Mouse (Mus musculus) limb, embryonic 15.5 days (tissue): ENCODE results near the gene Clip2. TPM values are rescaled to one million over a fixed set of nuclear protein-coding genes. Genes with fewer than 3 reads are reported as not detected.
A peak's percentile ranks its signal among the peaks of the same experiment; 100 is the strongest.

ENCODE experiments used
- ATAC-seq: fragments of 200-750 bp; cut with Nextera tagmentation; 2 replicates; pipeline ENCODE4 v1.8.0; 2017; ENCODE audit warnings: low read depth, moderate TSS enrichment; ENCODE audit not compliant: insufficient number of reproducible peaks, low FRiP score, low TSS enrichment
- H3K27ac ChIP-seq: fragments of 300-500 bp; sonication (generic); 2 replicates; pipeline ENCODE4 v1.5.1; 2015; ENCODE audit warnings: moderate library complexity, mild to moderate bottlenecking, inconsistent platforms
- H3K27me3 ChIP-seq: fragments of 300-500 bp; sonication (generic); 2 replicates; pipeline ENCODE4 v1.6.1; 2015; ENCODE audit warnings: inconsistent platforms
- H3K36me3 ChIP-seq: fragments of 300-500 bp; sonication (generic); 2 replicates; pipeline ENCODE4 v1.6.1; 2015; ENCODE audit warnings: inconsistent platforms
- H3K4me1 ChIP-seq: fragments of 300-500 bp; sonication (generic); 2 replicates; pipeline ENCODE4 v1.6.1; 2015; ENCODE audit warnings: inconsistent platforms
- H3K4me2 ChIP-seq: fragments of 300-500 bp; sonication (generic); 2 replicates; pipeline ENCODE4 v1.6.1; 2015; ENCODE audit warnings: mild to moderate bottlenecking, inconsistent platforms
- H3K4me3 ChIP-seq: fragments of 300-500 bp; sonication (generic); 2 replicates; pipeline ENCODE4 v1.5.1; 2015; ENCODE audit warnings: mild to moderate bottlenecking, inconsistent platforms
- H3K9ac ChIP-seq: fragments of 300-500 bp; sonication (generic); 2 replicates; pipeline ENCODE4 v1.6.1; 2015; ENCODE audit warnings: inconsistent platforms
- H3K9me3 ChIP-seq: fragments of 300-500 bp; sonication (generic); 2 replicates; pipeline ENCODE4 v1.6.1; 2016; ENCODE audit warnings: inconsistent platforms
- WGBS: fragments of 180-500 bp; shearing (Covaris S2); methylation state at CpG from one replicate; pipeline ENCODE4 v1.1.7; 2015; 5-methylcytosine and 5-hydroxymethylcytosine counted together
- polyA plus RNA-seq: library from polyadenylated mRNA; unstranded; fragments of >200 nt; fragmentation: Nextera tagmentation; extraction: Ambion mirVana; gene quantifications from 2 replicates; pipeline ENCODE4 v1.2.1, GENCODE M21; 2015

Clip2 gene
- polyA plus RNA-seq, 1 experiment from 2014 or later = 3.9 TPM

- ATAC-seq = no peak
- Histone ChIP-seq H3K9me3 (no peaks in the 10 kb centered on the region), H3K9ac (no peak overlapping the region), H3K27ac (peak overlapping the region; percentile 85; the same call in 1 of the 2 replicates), H3K4me1 (peaks cover 25% of the 10 kb centered on the region), H3K4me2 (no peak overlapping the region), H3K4me3 (no peak overlapping the region), H3K27me3 (no peaks in the 10 kb centered on the region), H3K36me3 (peaks cover 9% of the 10 kb centered on the region; the same call in 1 of the 2 replicates)
- 63% methylated on average over 6 of the region's 6 CpGs for WGBS
Observed at GRCm38 (mm10) chr5:134540881-134541280, 11.4 kb downstream of the Clip2 start.

- H3K27ac ChIP-seq = peak overlapping the region; percentile 85
- H3K36me3 ChIP-seq = peaks cover 12% of the 10 kb centered on the region
- no peak overlapping the region for H3K4me2 ChIP-seq
- peaks cover 25% of the 10 kb centered on the region for H3K4me1 ChIP-seq
- H3K4me3 ChIP-seq = no peak overlapping the region
- H3K27me3 ChIP-seq = no peaks in the 10 kb centered on the region
- 8% methylated on average over 3 of the region's 3 CpGs for WGBS
- peak; percentile 57 for ATAC-seq
- no peaks in the 10 kb centered on the region for H3K9me3 ChIP-seq
- H3K9ac ChIP-seq = no peak overlapping the region
Observed at GRCm38 (mm10) chr5:134539891-134540290, 12.3 kb downstream of the Clip2 start.

GRCm38 (mm10) chr5:134536036-134536435, 16.2 kb downstream of the Clip2 start:
- no peak overlapping the region for H3K4me2 ChIP-seq
- H3K9ac ChIP-seq = no peak overlapping the region
- peaks cover 44% of the 10 kb centered on the region for H3K36me3 ChIP-seq
- no peak overlapping the region for H3K27ac ChIP-seq
- H3K4me3 ChIP-seq = no peak overlapping the region
- WGBS = 77% methylated on average over 6 of the region's 6 CpGs
- no peaks in the 10 kb centered on the region for H3K27me3 ChIP-seq
- H3K9me3 ChIP-seq = no peaks in the 10 kb centered on the region
- peaks cover 15% of the 10 kb centered on the region for H3K4me1 ChIP-seq
- ATAC-seq = no peak

GRCm38 (mm10) chr5:134532417-134532816, 19.8 kb downstream of the Clip2 start:
- H3K27ac ChIP-seq = no peak overlapping the region
- no peak for ATAC-seq
- no peaks in the 10 kb centered on the region for H3K27me3 ChIP-seq
- H3K4me3 ChIP-seq = no peak overlapping the region
- 92% methylated on average over 6 of the region's 6 CpGs for WGBS
- H3K4me2 ChIP-seq = no peak overlapping the region
- H3K36me3 ChIP-seq = peaks cover 40% of the 10 kb centered on the region
- H3K9ac ChIP-seq = no peak overlapping the region
- H3K9me3 ChIP-seq = no peaks in the 10 kb centered on the region
- peaks cover 10% of the 10 kb centered on the region for H3K4me1 ChIP-seq

- Histone ChIP-seq H3K9ac (no peak overlapping the region), H3K27me3 (no peaks in the 10 kb centered on the region), H3K36me3 (peaks cover 42% of the 10 kb centered on the region), H3K27ac (no peak overlapping the region), H3K4me3 (no peak overlapping the region), H3K4me1 (peaks cover 10% of the 10 kb centered on the region), H3K4me2 (no peak overlapping the region), H3K9me3 (no peaks in the 10 kb centered on the region)
- WGBS = 80% methylated on average over 9 of the region's 9 CpGs
- no peak for ATAC-seq
Observed at GRCm38 (mm10) chr5:134531585-134531984, 20.6 kb downstream of the Clip2 start.

GRCm38 (mm10) chr5:134530830-134531229, 21.4 kb downstream of the Clip2 start:
- peaks cover 50% of the 10 kb centered on the region for H3K36me3 ChIP-seq

GRCm38 (mm10) chr5:134528488-134528887, 23.7 kb downstream of the Clip2 start:
- Histone ChIP-seq H3K9ac (no peak overlapping the region), H3K27me3 (no peaks in the 10 kb centered on the region), H3K9me3 (no peaks in the 10 kb centered on the region), H3K4me3 (no peak overlapping the region), H3K36me3 (peaks cover 46% of the 10 kb centered on the region), H3K4me2 (no peak overlapping the region), H3K4me1 (peaks cover 10% of the 10 kb centered on the region), H3K27ac (no peak overlapping the region)
- no peak for ATAC-seq
- 38% methylated on average over 9 of the region's 9 CpGs for WGBS

More at GRCm38 (mm10) chr5:134530830-134531229, 21.4 kb downstream of the Clip2 start:
- WGBS = 78% methylated on average over 7 of the region's 7 CpGs
- H3K27ac ChIP-seq = no peak overlapping the region
- H3K4me1 ChIP-seq = peaks cover 10% of the 10 kb centered on the region
- H3K4me3 ChIP-seq = no peak overlapping the region
- H3K9ac ChIP-seq = no peak overlapping the region
- H3K27me3 ChIP-seq = no peaks in the 10 kb centered on the region
- no peak overlapping the region for H3K4me2 ChIP-seq
- ATAC-seq = no peak
- no peaks in the 10 kb centered on the region for H3K9me3 ChIP-seq

- no peaks in the 10 kb centered on the region for H3K9me3 ChIP-seq
- peaks cover 49% of the 10 kb centered on the region for H3K36me3 ChIP-seq
- H3K4me3 ChIP-seq = no peak overlapping the region
- WGBS = 92% methylated on average over 15 of the region's 15 CpGs
- H3K9ac ChIP-seq = no peak overlapping the region
- peaks cover 10% of the 10 kb centered on the region for H3K4me1 ChIP-seq
- no peaks in the 10 kb centered on the region for H3K27me3 ChIP-seq
- no peak overlapping the region for H3K27ac ChIP-seq
- H3K4me2 ChIP-seq = no peak overlapping the region
- ATAC-seq = no peak
Observed at GRCm38 (mm10) chr5:134525971-134526711, 26.1 kb downstream of the Clip2 start.

GRCm38 (mm10) chr5:134523728-134524127, 28.5 kb downstream of the Clip2 start:
- Histone ChIP-seq H3K4me3 (no peak overlapping the region), H3K36me3 (peaks cover 60% of the 10 kb centered on the region), H3K27me3 (no peaks in the 10 kb centered on the region), H3K27ac (no peak overlapping the region), H3K9me3 (no peaks in the 10 kb centered on the region), H3K4me2 (no peak overlapping the region), H3K4me1 (peaks cover 6% of the 10 kb centered on the region), H3K9ac (no peak overlapping the region)
- ATAC-seq = no peak; the same call in 1 of the 2 replicates
- WGBS = 89% methylated on average over 5 of the region's 5 CpGs

GRCm38 (mm10) chr5:134522524-134522923, 29.7 kb downstream of the Clip2 start:
- H3K4me1 ChIP-seq = no peaks in the 10 kb centered on the region
- no peak overlapping the region for H3K9ac ChIP-seq
- H3K9me3 ChIP-seq = no peaks in the 10 kb centered on the region
- WGBS = 93% methylated on average over 26 of the region's 26 CpGs
- H3K36me3 ChIP-seq = peaks cover 65% of the 10 kb centered on the region
- no peak for ATAC-seq
- H3K27ac ChIP-seq = no peak overlapping the region
- no peaks in the 10 kb centered on the region for H3K27me3 ChIP-seq
- no peak overlapping the region for H3K4me2 ChIP-seq
- no peak overlapping the region for H3K4me3 ChIP-seq

- 90% methylated on average over 7 of the region's 7 CpGs for WGBS
Observed at GRCm38 (mm10) chr5:134521806-134522205, 30.4 kb downstream of the Clip2 start.

GRCm38 (mm10) chr5:134521131-134521530, 31.1 kb downstream of the Clip2 start:
- no peaks in the 10 kb centered on the region for H3K4me1 ChIP-seq
- H3K27ac ChIP-seq = no peak overlapping the region
- no peaks in the 10 kb centered on the region for H3K9me3 ChIP-seq
- WGBS = 96% methylated on average over 2 of the region's 2 CpGs
- H3K4me3 ChIP-seq = no peak overlapping the region
- H3K4me2 ChIP-seq = no peak overlapping the region
- H3K9ac ChIP-seq = no peak overlapping the region
- H3K36me3 ChIP-seq = peaks cover 73% of the 10 kb centered on the region
- H3K27me3 ChIP-seq = no peaks in the 10 kb centered on the region
- no peak for ATAC-seq

More at GRCm38 (mm10) chr5:134521806-134522205, 30.4 kb downstream of the Clip2 start:
- H3K9me3 ChIP-seq = no peaks in the 10 kb centered on the region
- no peak overlapping the region for H3K9ac ChIP-seq
- H3K27me3 ChIP-seq = no peaks in the 10 kb centered on the region
- no peak overlapping the region for H3K4me3 ChIP-seq
- peaks cover 72% of the 10 kb centered on the region for H3K36me3 ChIP-seq
- no peak overlapping the region for H3K4me2 ChIP-seq
- H3K4me1 ChIP-seq = no peaks in the 10 kb centered on the region
- H3K27ac ChIP-seq = no peak overlapping the region
- no peak for ATAC-seq
